ENCODE assay signal across 12 mouse cellular contexts in the genomic region with DNA sequence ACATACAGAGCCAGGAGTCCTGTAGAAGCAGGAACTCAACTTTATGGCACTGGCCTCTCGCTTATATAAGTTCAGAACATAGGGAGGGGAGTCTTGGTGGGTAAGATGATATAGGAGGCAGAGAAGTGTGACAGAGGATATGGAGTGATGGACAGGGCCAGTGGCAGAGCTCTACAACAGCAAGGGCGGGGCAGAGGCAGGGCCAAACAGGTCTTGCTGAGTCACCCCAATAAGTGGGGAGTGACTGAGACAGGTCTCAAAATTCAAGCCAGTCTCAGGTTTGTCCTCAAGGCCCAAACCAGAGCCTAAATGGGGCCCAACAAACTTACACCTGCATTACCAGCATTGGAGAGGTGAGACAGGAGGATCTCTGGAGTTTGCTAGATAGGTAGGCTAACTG. TPM values are rescaled to one million over a fixed set of nuclear protein-coding genes. Genes with fewer than 3 reads are reported as not detected.
DNase-seq lines count a peak whose midpoint lies in the region; ATAC-seq and TF ChIP-seq lines count a peak whose summit lies in the region.
"Had no signal": no experiment of that assay in that cellular context is flagged by ENCODE, and none has a peak within 500 bp of the region (broad histone marks: within the 10 kb centered on the region; RNA-seq: fewer than 3 reads in every experiment).

No protein-coding gene starts in this region.

- no peak overlapping the region for H3K27ac ChIP-seq in forebrain, embryonic 11.5 days (ENCODE audit: low read depth, low read length)
- no peak overlapping the region for H3K27ac ChIP-seq in forebrain, embryonic 12.5 days
- H3K27ac ChIP-seq in liver, embryonic 14.5 days, result peak overlapping the region; percentile 85
- no peak overlapping the region for H3K27ac ChIP-seq in forebrain, embryonic 15.5 days (replicated peaks)

- no peaks in the 10 kb centered on the region for H3K36me3 ChIP-seq in forebrain, embryonic 11.5 days (ENCODE audit: control insufficient read depth, insufficient read depth, low read length)
- H3K36me3 ChIP-seq in forebrain, embryonic 12.5 days (replicated peaks), result no peaks in the 10 kb centered on the region; the same call in 1 of the 2 replicates
- H3K36me3 ChIP-seq in liver, embryonic 14.5 days (replicated peaks; ENCODE audit: control insufficient read depth, insufficient read depth, low read depth), result peaks cover 12% of the 10 kb centered on the region
- H3K36me3 ChIP-seq in forebrain, embryonic 15.5 days, result no peaks in the 10 kb centered on the region

- peak; percentile 49 for DNase-seq in forebrain, embryonic 11.5 days (ENCODE audit: low spot score)
- peak; percentile 8 to 14 for DNase-seq in urinary bladder, postnatal 36 days (ENCODE audit: low spot score in 2 of 2)
- no peak for DNase-seq in urinary bladder, adult 2 months (ENCODE audit: low spot score)
- DNase-seq in liver, embryonic 14.5 days (ENCODE audit: low read depth in 3 of 3, low spot score in 3 of 3), result peak; percentile 68 to 74 (median 70)
- DNase-seq in frontal cortex, postnatal 25 days (ENCODE audit: low spot score in 2 of 2), result no peak
- DNase-seq in testis, postnatal 10 days (ENCODE audit: low spot score), result no peak
- DNase-seq: heart, adult 18-20 months; heart, postnatal 4 days; lung, adult 2 months had no signal

- TF ChIP-seq CTCF in liver, embryonic 14.5 days (IDR thresholded peaks at IDR 0.05; ENCODE audit: low read depth), result no peak

- H3K4me3 ChIP-seq in forebrain, embryonic 11.5 days (ENCODE audit: low read depth, low read length), result no peak overlapping the region
- no peak overlapping the region for H3K4me3 ChIP-seq in forebrain, embryonic 12.5 days (replicated peaks)
- peak overlapping the region in 1 of 2 experiments; percentile 0; a peak in 1 of 4 replicates for H3K4me3 ChIP-seq in liver, embryonic 14.5 days (ENCODE audit: insufficient read depth in 1 of 2, low read depth in 2 of 2, low read length in 2 of 2)
- no peak overlapping the region for H3K4me3 ChIP-seq in forebrain, embryonic 15.5 days

- H3K9ac ChIP-seq in forebrain, embryonic 11.5 days (ENCODE audit: low read length), result no peak overlapping the region
- H3K9ac ChIP-seq in forebrain, embryonic 12.5 days, result no peak overlapping the region
- peak overlapping the region; percentile 33 for H3K9ac ChIP-seq in liver, embryonic 14.5 days (replicated peaks)
- no peak overlapping the region for H3K9ac ChIP-seq in forebrain, embryonic 15.5 days (replicated peaks)

- H3K4me2 ChIP-seq in forebrain, embryonic 11.5 days (ENCODE audit: low read depth, low read length, severe bottlenecking), result no peak overlapping the region
- H3K4me2 ChIP-seq in forebrain, embryonic 12.5 days, result no peak overlapping the region
- peak overlapping the region; percentile 52 for H3K4me2 ChIP-seq in liver, embryonic 14.5 days (ENCODE audit: low read depth)
- no peak overlapping the region for H3K4me2 ChIP-seq in forebrain, embryonic 15.5 days (replicated peaks)

- no peak for TF ChIP-seq EP300 in liver, embryonic 14.5 days (IDR thresholded peaks at IDR 0.05; ENCODE audit: low read depth)

- WGBS in forebrain, embryonic 11.5 days, result 93% methylated on average over 2 of the region's 2 CpGs
- whole genome bisulfite sequencing in forebrain, embryonic 12.5 days, result 88% methylated on average over 2 of the region's 2 CpGs
- 33% methylated on average over 2 of the region's 2 CpGs for WGBS in liver, embryonic 14.5 days (ENCODE audit: insufficient replicate concordance)
- WGBS in forebrain, embryonic 15.5 days, result 99% methylated on average over 2 of the region's 2 CpGs

- ATAC-seq in forebrain, embryonic 11.5 days (replicated peaks; ENCODE audit: low FRiP score), result no peak
- no peak for ATAC-seq in forebrain, embryonic 12.5 days (ENCODE audit: low FRiP score)
- ATAC-seq in liver, embryonic 14.5 days (ENCODE audit: insufficient read depth), result peak; percentile 99
- ATAC-seq in forebrain, embryonic 15.5 days (replicated peaks), result no peak
- ATAC-seq: intestine, postnatal 0 days had no signal

- H3K27me3 ChIP-seq in forebrain, embryonic 11.5 days (ENCODE audit: control insufficient read depth, insufficient read depth, low read length), result no peaks in the 10 kb centered on the region
- no peaks in the 10 kb centered on the region for H3K27me3 ChIP-seq in forebrain, embryonic 12.5 days
- no peaks in the 10 kb centered on the region for H3K27me3 ChIP-seq in liver, embryonic 14.5 days (ENCODE audit: control insufficient read depth, insufficient read depth, low read length)
- H3K27me3 ChIP-seq in forebrain, embryonic 15.5 days, result no peaks in the 10 kb centered on the region

- no peaks in the 10 kb centered on the region for H3K9me3 ChIP-seq in forebrain, embryonic 11.5 days (ENCODE audit: control insufficient read depth, low read length)
- H3K9me3 ChIP-seq in forebrain, embryonic 12.5 days, result no peaks in the 10 kb centered on the region
- no peaks in the 10 kb centered on the region for H3K9me3 ChIP-seq in liver, embryonic 14.5 days (ENCODE audit: control insufficient read depth, low read length)
- no peaks in the 10 kb centered on the region for H3K9me3 ChIP-seq in forebrain, embryonic 15.5 days

- no peaks in the 10 kb centered on the region for H3K4me1 ChIP-seq in forebrain, embryonic 11.5 days (replicated peaks; ENCODE audit: control insufficient read depth, insufficient read depth, low read length)
- peaks cover 8% of the 10 kb centered on the region for H3K4me1 ChIP-seq in forebrain, embryonic 12.5 days
- H3K4me1 ChIP-seq in liver, embryonic 14.5 days (replicated peaks; ENCODE audit: control insufficient read depth in 2 of 2, insufficient read depth in 2 of 2, low read length in 1 of 2), result peaks cover 17 to 20% of the 10 kb centered on the region in 2 experiments
- H3K4me1 ChIP-seq in forebrain, embryonic 15.5 days, result peaks cover 7% of the 10 kb centered on the region; the same call in 1 of the 2 replicates

RNA-seq across cellular contexts. Expression of a gene that starts 54.4 kb away (rescaled TPM):
- polyA plus RNA-seq in forebrain, embryonic 11.5 days (2014; fragmentation: Nextera tagmentation; extraction: Ambion mirVana), result 56.5 and 61.4 TPM in 2 replicates
- 78.8 and 80.0 TPM in 2 replicates for polyA plus RNA-seq in forebrain, embryonic 12.5 days (2016; fragmentation: Nextera tagmentation; extraction: Ambion mirVana)
- polyA plus RNA-seq in urinary bladder, adult 2 months (2012; rRNA removed), result 57.7 and 63.5 TPM in 2 replicates
- 27.6 and 37.2 TPM in 2 replicates for polyA plus RNA-seq in liver, embryonic 14.5 days (2012; rRNA removed)
- 55.2 and 61.5 TPM in 2 replicates for polyA plus RNA-seq in liver, embryonic 14.5 days (2014; fragmentation: Nextera tagmentation; extraction: Ambion mirVana)
- 61.3 and 63.7 TPM in 2 replicates for polyA plus RNA-seq in forebrain, embryonic 15.5 days (2015; fragmentation: Nextera tagmentation; extraction: Ambion mirVana)

Comparison
In these comparisons a context has a peak if more than half of its experiments do, and no peak if none do; other contexts are left out.
1. DNase-seq: peak in forebrain, embryonic 11.5 days (single experiment), urinary bladder, postnatal 36 days (2 of 2) and liver, embryonic 14.5 days (3 of 3); none in urinary bladder, adult 2 months (single experiment), frontal cortex, postnatal 25 days (0 of 2) and testis, postnatal 10 days (single experiment).